Mouse (Mus musculus): ENCODE measurements at regions not wholly inside any gene's neighbourhood (a gene's known extent, or its start where the extent isn't known, plus 50 kb on each side); places are given as distances from the start of the nearest gene placed in this dataset.

- ATAC-seq: no peak
- WGBS (ENCODE audit: insufficient replicate concordance): 16% methylated on average over 13 of the region's 13 CpGs
Observed at GRCm38 (mm10) chr10:83819266-83819949, 96.7 kb downstream of the 1500009L16Rik start.

GRCm38 (mm10) chr10:83819950-83820275 is 97.2 kb downstream of the 1500009L16Rik start:
- no peak overlapping the region for H3K4me3 ChIP-seq
- ATAC-seq: no peak
- H3K27ac ChIP-seq: no peak overlapping the region
- 64% methylated on average over 8 of the region's 8 CpGs for WGBS (ENCODE audit: insufficient replicate concordance)
- no peaks in the 10 kb centered on the region for H3K4me1 ChIP-seq
- H3K4me2 ChIP-seq: no peak overlapping the region
- peaks cover 5% of the 10 kb centered on the region; the same call in 1 of the 2 replicates for H3K27me3 ChIP-seq (replicated peaks)
- no peaks in the 10 kb centered on the region for H3K9me3 ChIP-seq (replicated peaks)
- H3K9ac ChIP-seq: no peak overlapping the region
- H3K36me3 ChIP-seq: no peaks in the 10 kb centered on the region

More at GRCm38 (mm10) chr10:83819266-83819949, 96.7 kb downstream of the 1500009L16Rik start:
- no peak overlapping the region for H3K4me3 ChIP-seq
- H3K27ac ChIP-seq: no peak overlapping the region
- H3K4me1 ChIP-seq: no peaks in the 10 kb centered on the region
- no peak overlapping the region for H3K4me2 ChIP-seq
- no peaks in the 10 kb centered on the region for H3K36me3 ChIP-seq
- no peak overlapping the region for H3K9ac ChIP-seq
- no peaks in the 10 kb centered on the region for H3K9me3 ChIP-seq (replicated peaks)
- H3K27me3 ChIP-seq (replicated peaks): peaks cover 5% of the 10 kb centered on the region; the same call in 1 of the 2 replicates

DNA sequence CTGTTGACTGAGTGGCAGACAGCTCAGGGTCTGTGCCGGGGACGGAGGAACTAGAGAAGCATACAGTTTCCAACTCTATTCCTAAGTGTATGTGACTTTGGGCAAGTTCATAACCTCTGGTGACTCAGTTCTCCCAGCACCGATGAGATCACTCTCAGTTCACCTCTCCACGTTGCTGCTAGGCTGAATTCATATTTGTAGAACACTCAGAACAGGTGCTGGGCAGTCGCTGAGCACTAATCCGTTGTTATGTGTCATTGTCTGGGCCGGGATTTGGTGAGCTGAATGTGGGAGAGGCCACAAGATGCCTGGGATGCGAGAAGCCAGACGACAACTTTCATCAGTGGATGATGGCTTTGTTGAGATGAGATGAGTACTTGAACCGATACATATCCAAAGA is 98.4 kb downstream of the 1500009L16Rik start:
- H3K36me3 ChIP-seq: no peaks in the 10 kb centered on the region
- 69% methylated on average over 10 of the region's 10 CpGs for WGBS (ENCODE audit: insufficient replicate concordance)
- H3K27me3 ChIP-seq (replicated peaks): peaks cover 5% of the 10 kb centered on the region; the same call in 1 of the 2 replicates
- no peak overlapping the region for H3K4me3 ChIP-seq
- no peak overlapping the region for H3K4me2 ChIP-seq
- H3K27ac ChIP-seq: no peak overlapping the region
- no peak overlapping the region for H3K9ac ChIP-seq
- no peaks in the 10 kb centered on the region for H3K4me1 ChIP-seq
- H3K9me3 ChIP-seq (replicated peaks): no peaks in the 10 kb centered on the region
- no peak for ATAC-seq

GRCm38 (mm10) chr10:83826105-83826504 is 103.4 kb downstream of the 1500009L16Rik start:
- H3K4me3 ChIP-seq: no peak overlapping the region
- H3K27ac ChIP-seq: no peak overlapping the region
- H3K27me3 ChIP-seq (replicated peaks): no peaks in the 10 kb centered on the region; the same call in 1 of the 2 replicates
- H3K9me3 ChIP-seq (replicated peaks): no peaks in the 10 kb centered on the region
- no peaks in the 10 kb centered on the region for H3K36me3 ChIP-seq
- ATAC-seq: no peak
- no peak overlapping the region for H3K4me2 ChIP-seq
- no peak overlapping the region for H3K9ac ChIP-seq
- WGBS (ENCODE audit: insufficient replicate concordance): 64% methylated on average over 5 of the region's 5 CpGs
- H3K4me1 ChIP-seq: peaks cover 7% of the 10 kb centered on the region; the same call in 1 of the 2 replicates

DNA sequence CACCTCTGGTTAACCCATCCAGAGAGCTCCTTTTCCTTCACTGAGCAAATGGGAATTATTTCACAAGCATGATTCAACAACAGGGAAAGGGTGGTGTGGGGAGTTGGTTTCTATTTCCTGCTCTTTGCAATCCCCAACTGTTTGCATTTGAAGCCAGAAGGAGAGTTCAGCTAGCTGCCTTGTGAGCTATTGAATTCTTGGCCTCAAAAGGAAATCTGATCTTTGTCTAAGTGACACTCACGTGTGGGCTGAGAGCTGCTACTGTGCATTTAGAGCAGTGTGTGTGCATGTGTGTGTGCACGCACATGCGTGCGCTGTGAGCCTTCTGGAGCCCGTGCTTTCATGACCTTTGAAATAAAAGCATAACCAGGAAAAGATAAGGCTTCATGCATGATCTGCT is 113.7 kb downstream of the 1500009L16Rik start:
- Histone ChIP-seq H3K27ac (no peak overlapping the region), H3K27me3 (replicated peaks) (no peaks in the 10 kb centered on the region)
- no peak for ATAC-seq

DNA sequence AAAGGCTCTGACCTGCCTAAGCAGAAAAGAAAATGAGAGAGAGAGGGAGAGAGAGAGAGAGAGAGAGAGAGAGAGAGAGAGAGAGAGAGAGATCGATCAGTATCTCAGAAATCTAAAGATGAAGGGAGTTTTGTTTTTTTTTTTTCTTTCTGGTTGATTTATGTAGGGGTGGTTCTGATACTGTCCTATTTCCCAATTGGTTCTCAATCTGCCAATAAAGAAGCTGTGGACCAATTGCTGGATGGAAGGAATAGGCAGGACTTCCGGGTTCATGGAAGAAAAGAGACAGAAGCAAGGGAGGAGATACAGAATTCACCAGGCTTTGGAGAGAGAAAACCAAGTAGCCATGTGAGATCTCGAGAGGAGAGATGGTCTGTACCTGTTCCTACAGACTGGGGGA is 117.6 kb downstream of the 1500009L16Rik start:
- Histone ChIP-seq H3K36me3 (no peaks in the 10 kb centered on the region), H3K4me2 (no peak overlapping the region), H3K9ac (no peak overlapping the region), H3K9me3 (replicated peaks) (no peaks in the 10 kb centered on the region), H3K4me3 (no peak overlapping the region), H3K27me3 (replicated peaks) (no peaks in the 10 kb centered on the region), H3K4me1 (no peaks in the 10 kb centered on the region), H3K27ac (no peak overlapping the region)
- WGBS (ENCODE audit: insufficient replicate concordance): 47% methylated on average over 3 of the region's 3 CpGs
- no peak for ATAC-seq

More for the DNA sequence above, 113.7 kb downstream of the 1500009L16Rik start:
- H3K9ac ChIP-seq: no peak overlapping the region
- 69% methylated on average over 5 of the region's 5 CpGs for WGBS (ENCODE audit: insufficient replicate concordance)
- H3K36me3 ChIP-seq: no peaks in the 10 kb centered on the region
- H3K9me3 ChIP-seq (replicated peaks): no peaks in the 10 kb centered on the region
- no peak overlapping the region for H3K4me2 ChIP-seq
- no peak overlapping the region for H3K4me3 ChIP-seq
- no peaks in the 10 kb centered on the region for H3K4me1 ChIP-seq

DNA sequence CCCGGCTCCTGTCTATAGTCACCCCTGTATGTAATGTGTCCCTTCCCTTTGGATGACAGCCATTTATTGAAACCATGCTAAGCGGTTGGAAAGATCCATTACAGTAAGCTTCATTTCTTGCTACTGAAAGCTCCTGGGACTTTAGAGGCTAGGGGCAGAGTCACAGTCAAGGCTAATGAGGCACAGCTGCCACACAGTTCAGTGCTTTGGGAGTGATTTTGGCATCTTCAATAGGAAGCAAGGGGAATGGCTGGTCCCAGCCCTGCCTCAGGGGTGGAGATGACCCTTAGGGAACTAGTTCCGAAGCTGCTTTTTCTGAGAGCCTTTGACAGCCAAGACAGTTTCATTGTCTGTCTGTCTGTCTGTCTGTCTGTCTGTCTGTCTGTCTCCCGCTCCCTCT is 128.2 kb downstream of the 1500009L16Rik start:
- no peak for ATAC-seq
- whole genome bisulfite sequencing (ENCODE audit: insufficient replicate concordance): 78% methylated on average over 4 of the region's 4 CpGs
- no peak overlapping the region for H3K4me3 ChIP-seq
- no peaks in the 10 kb centered on the region for H3K4me1 ChIP-seq
- H3K9ac ChIP-seq: no peak overlapping the region
- H3K4me2 ChIP-seq: no peak overlapping the region
- no peak overlapping the region for H3K27ac ChIP-seq
- no peaks in the 10 kb centered on the region for H3K9me3 ChIP-seq (replicated peaks)
- H3K36me3 ChIP-seq: no peaks in the 10 kb centered on the region
- H3K27me3 ChIP-seq (replicated peaks): no peaks in the 10 kb centered on the region

- Histone ChIP-seq H3K4me2 (no peak overlapping the region), H3K36me3 (no peaks in the 10 kb centered on the region), H3K4me3 (no peak overlapping the region), H3K27ac (no peak overlapping the region), H3K9me3 (replicated peaks) (no peaks in the 10 kb centered on the region), H3K4me1 (no peaks in the 10 kb centered on the region), H3K27me3 (replicated peaks) (no peaks in the 10 kb centered on the region), H3K9ac (no peak overlapping the region)
- WGBS (ENCODE audit: insufficient replicate concordance): 64% methylated on average over 5 of the region's 5 CpGs
- no peak for ATAC-seq
Observed at GRCm38 (mm10) chr10:83852194-83852593, 129.5 kb downstream of the 1500009L16Rik start.

GRCm38 (mm10) chr10:83852806-83853205 is 130.1 kb downstream of the 1500009L16Rik start:
- WGBS (ENCODE audit: insufficient replicate concordance): 49% methylated on average over 3 of the region's 3 CpGs
- Histone ChIP-seq H3K27me3 (replicated peaks) (no peaks in the 10 kb centered on the region), H3K4me2 (no peak overlapping the region), H3K9ac (no peak overlapping the region), H3K9me3 (replicated peaks) (no peaks in the 10 kb centered on the region), H3K27ac (no peak overlapping the region), H3K4me1 (no peaks in the 10 kb centered on the region), H3K36me3 (no peaks in the 10 kb centered on the region), H3K4me3 (no peak overlapping the region)
- ATAC-seq: no peak

GRCm38 (mm10) chr10:83857794-83858442 is 135.3 kb downstream of the 1500009L16Rik start:
- no peak overlapping the region for H3K27ac ChIP-seq
- WGBS (ENCODE audit: insufficient replicate concordance): 48% methylated on average over 14 of the region's 14 CpGs
- H3K4me3 ChIP-seq: no peak overlapping the region
- no peaks in the 10 kb centered on the region for H3K36me3 ChIP-seq
- H3K27me3 ChIP-seq (replicated peaks): no peaks in the 10 kb centered on the region
- no peak overlapping the region for H3K4me2 ChIP-seq
- no peak overlapping the region for H3K9ac ChIP-seq
- no peak for ATAC-seq
- H3K9me3 ChIP-seq (replicated peaks): no peaks in the 10 kb centered on the region
- no peaks in the 10 kb centered on the region for H3K4me1 ChIP-seq

DNA sequence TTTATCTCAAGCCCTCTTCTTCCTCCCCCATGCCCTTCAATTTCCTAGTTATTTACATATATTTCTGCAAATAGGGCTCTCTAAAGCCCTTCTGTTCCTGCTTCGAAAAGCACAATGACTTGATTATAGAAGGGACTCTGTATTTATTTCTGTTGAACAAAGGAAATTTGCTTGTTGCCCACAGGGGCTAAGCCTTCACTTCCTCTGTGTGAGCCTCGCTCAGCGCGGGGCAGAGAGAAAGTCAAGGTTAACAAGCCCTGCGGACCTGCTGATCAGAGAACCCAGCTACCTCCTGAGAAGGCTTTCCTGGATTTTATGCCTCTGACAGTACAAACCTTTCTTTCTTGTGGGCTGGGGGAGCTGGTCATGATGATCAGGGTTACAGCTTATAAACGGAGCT is 136.0 kb downstream of the 1500009L16Rik start:
- no peaks in the 10 kb centered on the region for H3K36me3 ChIP-seq
- no peak overlapping the region for H3K9ac ChIP-seq
- no peaks in the 10 kb centered on the region for H3K27me3 ChIP-seq (replicated peaks)
- H3K4me2 ChIP-seq: no peak overlapping the region
- no peaks in the 10 kb centered on the region for H3K9me3 ChIP-seq (replicated peaks)
- no peak overlapping the region for H3K4me3 ChIP-seq
- no peak for ATAC-seq
- WGBS (ENCODE audit: insufficient replicate concordance): 60% methylated on average over 6 of the region's 6 CpGs
- H3K27ac ChIP-seq: no peak overlapping the region
- no peaks in the 10 kb centered on the region for H3K4me1 ChIP-seq

- Histone ChIP-seq H3K4me2 (no peak overlapping the region), H3K27me3 (replicated peaks) (no peaks in the 10 kb centered on the region), H3K4me1 (no peaks in the 10 kb centered on the region), H3K9ac (no peak overlapping the region), H3K4me3 (no peak overlapping the region), H3K9me3 (replicated peaks) (0 out of 2 replicates have a peak, but pooled peaks cover 3% of the 10 kb centered on the region), H3K36me3 (no peaks in the 10 kb centered on the region), H3K27ac (no peak overlapping the region)
- WGBS (ENCODE audit: insufficient replicate concordance): 49% methylated on average over 4 of the region's 4 CpGs
- ATAC-seq: no peak
Observed at GRCm38 (mm10) chr10:83859633-83860032, 137.0 kb downstream of the 1500009L16Rik start.

Measured in liver, embryonic 12.5 days (tissue).